Mouse (Mus musculus): ENCODE results near the gene D430042O09Rik. TPM values are rescaled to one million over a fixed set of nuclear protein-coding genes. Genes with fewer than 3 reads are reported as not detected.

The D430042O09Rik gene
- polyA plus RNA-seq, 1 experiment from 2014 or later = 3.4 TPM

DNA sequence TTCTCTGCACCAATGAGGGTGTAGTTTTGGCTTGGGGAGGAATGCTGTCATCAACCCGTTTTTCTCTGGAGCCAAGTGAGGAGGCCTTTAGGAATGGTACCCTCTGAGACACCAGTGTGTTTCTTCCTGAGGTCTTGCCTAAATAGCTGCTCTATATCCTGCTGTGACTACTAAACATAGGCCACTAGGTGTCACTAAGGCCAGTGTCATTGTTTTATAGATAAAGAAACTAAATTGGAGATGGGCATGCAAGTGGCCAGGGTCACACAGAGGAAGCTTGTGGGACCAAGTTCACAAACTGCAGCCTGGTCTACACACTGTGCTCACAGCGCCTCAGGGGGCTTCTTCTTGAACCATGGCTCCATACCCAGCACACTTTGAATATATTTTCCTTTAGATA is 112.5 kb downstream of the D430042O09Rik start:
- no peaks in the 10 kb centered on the region for H3K36me3 ChIP-seq
- H3K9me3 ChIP-seq (replicated peaks) = no peaks in the 10 kb centered on the region
- H3K4me1 ChIP-seq = no peaks in the 10 kb centered on the region
- no peak overlapping the region for H3K27ac ChIP-seq
- ATAC-seq = no peak
- 54% methylated on average over 2 of the region's 2 CpGs for WGBS (ENCODE audit: insufficient replicate concordance)
- H3K4me3 ChIP-seq = no peak overlapping the region
- H3K4me2 ChIP-seq = no peak overlapping the region
- H3K9ac ChIP-seq = no peak overlapping the region
- H3K27me3 ChIP-seq (replicated peaks) = no peaks in the 10 kb centered on the region

DNA sequence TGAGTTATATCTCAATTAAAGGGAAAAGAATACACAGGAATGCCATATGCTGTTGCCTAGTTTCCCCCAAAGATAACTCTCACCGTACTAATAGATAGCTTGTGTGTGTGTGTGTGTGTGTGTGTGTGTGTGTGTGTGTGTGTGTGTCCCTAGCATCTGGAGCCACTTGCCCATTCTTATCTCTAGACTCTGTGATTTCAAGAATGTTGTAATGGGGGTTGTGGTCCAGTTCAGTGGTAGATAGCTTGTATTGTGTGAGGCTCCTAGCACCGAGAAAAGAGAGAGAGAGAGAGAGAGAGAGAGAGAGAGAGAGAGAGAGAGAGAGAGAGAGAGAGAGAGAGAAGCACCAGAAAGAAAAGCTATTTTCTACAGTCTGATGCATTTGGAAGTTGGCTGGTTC is 118.7 kb downstream of the D430042O09Rik start:
- H3K4me1 ChIP-seq = peaks cover 8% of the 10 kb centered on the region
- WGBS (ENCODE audit: insufficient replicate concordance) = 24% methylated on average over 2 of the region's 2 CpGs
- ATAC-seq = no peak
- no peak overlapping the region for H3K9ac ChIP-seq
- H3K4me2 ChIP-seq = no peak overlapping the region
- H3K36me3 ChIP-seq = 0 out of 2 replicates have a peak, but pooled peaks cover 3% of the 10 kb centered on the region
- no peak overlapping the region for H3K27ac ChIP-seq
- no peaks in the 10 kb centered on the region for H3K27me3 ChIP-seq (replicated peaks)
- no peak overlapping the region for H3K4me3 ChIP-seq
- no peaks in the 10 kb centered on the region for H3K9me3 ChIP-seq (replicated peaks)

DNA sequence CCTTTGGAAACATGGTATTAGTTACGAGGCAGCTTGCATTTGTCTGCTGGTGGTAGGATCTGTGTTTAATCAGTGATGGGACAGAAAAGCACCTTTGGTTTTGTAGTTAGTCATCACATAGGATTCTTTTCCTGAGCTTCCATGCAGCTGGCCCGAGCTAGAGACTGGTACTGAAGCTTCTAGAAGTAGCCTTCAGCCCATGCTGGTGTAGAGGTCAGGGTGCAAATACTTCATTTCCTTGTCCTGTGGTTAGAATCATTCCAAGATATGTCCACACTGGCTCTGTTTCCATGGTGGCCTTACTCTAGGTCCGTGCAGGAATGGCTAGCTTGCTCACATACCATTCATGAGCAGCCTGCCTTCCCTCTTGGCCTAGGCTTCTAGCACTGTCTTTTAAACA is 119.2 kb downstream of the D430042O09Rik start:
- Histone ChIP-seq H3K9me3 (replicated peaks) (no peaks in the 10 kb centered on the region), H3K4me3 (no peak overlapping the region), H3K4me1 (peaks cover 8% of the 10 kb centered on the region), H3K4me2 (no peak overlapping the region), H3K36me3 (0 out of 2 replicates have a peak, but pooled peaks cover 3% of the 10 kb centered on the region), H3K9ac (no peak overlapping the region), H3K27ac (no peak overlapping the region), H3K27me3 (replicated peaks) (no peaks in the 10 kb centered on the region)
- ATAC-seq = no peak
- 66% methylated on average over 3 of the region's 3 CpGs for WGBS (ENCODE audit: insufficient replicate concordance)

- Histone ChIP-seq H3K36me3 (0 out of 2 replicates have a peak, but pooled peaks cover 3% of the 10 kb centered on the region), H3K27ac (no peak overlapping the region)
- no peak for ATAC-seq
Measured at GRCm38 (mm10) chr7:125827420-125827819, 119.7 kb downstream of the D430042O09Rik start.

DNA sequence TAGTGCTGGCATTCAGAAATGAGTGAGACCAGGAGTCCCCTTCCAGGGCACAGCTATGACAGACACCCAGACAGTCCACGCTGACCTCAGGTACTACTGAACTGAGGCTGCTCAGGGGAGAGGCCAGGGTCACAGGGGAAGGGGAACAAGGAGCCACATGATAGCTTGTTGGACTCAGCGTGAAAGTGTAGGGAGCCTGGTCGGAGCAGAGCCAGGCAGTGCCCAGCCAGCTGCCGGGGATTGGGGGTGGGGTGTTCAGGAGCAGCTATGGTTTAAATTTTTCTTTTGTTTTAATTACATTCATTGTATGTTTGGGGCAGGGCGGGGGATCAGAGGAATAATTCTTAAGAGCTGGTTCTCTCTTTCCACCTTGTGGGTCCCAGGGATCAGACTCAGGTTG is 120.9 kb downstream of the D430042O09Rik start:
- 64% methylated on average over 5 of the region's 5 CpGs for WGBS (ENCODE audit: insufficient replicate concordance)
- H3K27ac ChIP-seq = no peak overlapping the region
- no peak overlapping the region for H3K9ac ChIP-seq
- no peak for ATAC-seq
- no peak overlapping the region for H3K4me2 ChIP-seq
- H3K36me3 ChIP-seq = 0 out of 2 replicates have a peak, but pooled peaks cover 3% of the 10 kb centered on the region
- peaks cover 8% of the 10 kb centered on the region for H3K4me1 ChIP-seq
- H3K27me3 ChIP-seq (replicated peaks) = no peaks in the 10 kb centered on the region
- H3K4me3 ChIP-seq = no peak overlapping the region
- no peaks in the 10 kb centered on the region for H3K9me3 ChIP-seq (replicated peaks)

More at GRCm38 (mm10) chr7:125827420-125827819, 119.7 kb downstream of the D430042O09Rik start:
- Histone ChIP-seq H3K9ac (no peak overlapping the region), H3K4me2 (no peak overlapping the region), H3K27me3 (replicated peaks) (no peaks in the 10 kb centered on the region), H3K9me3 (replicated peaks) (no peaks in the 10 kb centered on the region), H3K4me3 (no peak overlapping the region), H3K4me1 (peaks cover 8% of the 10 kb centered on the region)
- 51% methylated on average over 9 of the region's 9 CpGs for WGBS (ENCODE audit: insufficient replicate concordance)

GRCm38 (mm10) chr7:125829121-125829666 is 121.5 kb downstream of the D430042O09Rik start:
- WGBS (ENCODE audit: insufficient replicate concordance) = 43% methylated on average over 3 of the region's 3 CpGs
- peaks cover 8% of the 10 kb centered on the region for H3K4me1 ChIP-seq
- no peaks in the 10 kb centered on the region for H3K27me3 ChIP-seq (replicated peaks)
- ATAC-seq = no peak
- no peak overlapping the region for H3K4me3 ChIP-seq
- H3K36me3 ChIP-seq = 0 out of 2 replicates have a peak, but pooled peaks cover 3% of the 10 kb centered on the region
- no peak overlapping the region for H3K4me2 ChIP-seq
- H3K9me3 ChIP-seq (replicated peaks) = no peaks in the 10 kb centered on the region
- H3K27ac ChIP-seq = no peak overlapping the region
- H3K9ac ChIP-seq = no peak overlapping the region

DNA sequence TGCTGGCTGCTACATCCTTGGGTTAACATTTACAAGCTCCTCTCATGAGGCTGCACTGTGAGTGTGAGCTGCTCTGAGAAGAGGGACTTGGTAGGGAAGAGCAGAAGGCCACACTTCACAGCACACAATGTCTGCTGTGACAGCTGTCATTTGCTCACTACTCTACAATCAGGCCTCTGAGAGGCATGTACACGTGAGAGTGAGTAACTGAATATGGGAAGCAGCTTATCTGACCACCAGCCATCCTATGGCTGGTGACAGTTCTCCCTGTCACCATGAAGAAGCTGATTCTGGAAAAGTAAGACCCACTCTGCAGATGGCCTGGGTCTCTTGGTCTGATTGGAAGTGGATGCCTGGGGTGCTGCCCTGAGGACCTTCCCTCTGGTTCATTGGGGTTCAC is 125.1 kb downstream of the D430042O09Rik start:
- no peak for ATAC-seq
- no peaks in the 10 kb centered on the region for H3K27me3 ChIP-seq (replicated peaks)
- H3K4me3 ChIP-seq = no peak overlapping the region
- no peak overlapping the region for H3K27ac ChIP-seq
- WGBS (ENCODE audit: insufficient replicate concordance) = 26% methylated on average over 1 of the region's 1 CpGs
- H3K4me2 ChIP-seq = no peak overlapping the region
- H3K36me3 ChIP-seq = 0 out of 2 replicates have a peak, but pooled peaks cover 3% of the 10 kb centered on the region
- no peaks in the 10 kb centered on the region for H3K9me3 ChIP-seq (replicated peaks)
- H3K4me1 ChIP-seq = peaks cover 8% of the 10 kb centered on the region
- H3K9ac ChIP-seq = no peak overlapping the region

- Histone ChIP-seq H3K4me1 (peaks cover 8% of the 10 kb centered on the region), H3K36me3 (0 out of 2 replicates have a peak, but pooled peaks cover 3% of the 10 kb centered on the region), H3K9me3 (replicated peaks) (no peaks in the 10 kb centered on the region), H3K4me2 (no peak overlapping the region), H3K4me3 (no peak overlapping the region), H3K27ac (no peak overlapping the region), H3K27me3 (replicated peaks) (no peaks in the 10 kb centered on the region), H3K9ac (no peak overlapping the region)
- 68% methylated on average over 2 of the region's 2 CpGs for WGBS (ENCODE audit: insufficient replicate concordance)
- ATAC-seq = no peak
Measured at GRCm38 (mm10) chr7:125833471-125833870, 125.8 kb downstream of the D430042O09Rik start.

- no peaks in the 10 kb centered on the region for H3K9me3 ChIP-seq (replicated peaks)
- H3K27ac ChIP-seq = no peak overlapping the region
- H3K4me1 ChIP-seq = no peaks in the 10 kb centered on the region
- 0 out of 2 replicates have a peak, but pooled peaks cover 3% of the 10 kb centered on the region for H3K36me3 ChIP-seq
- no peak for ATAC-seq
- H3K9ac ChIP-seq = no peak overlapping the region
- no peak overlapping the region for H3K4me3 ChIP-seq
- 69% methylated on average over 5 of the region's 5 CpGs for WGBS (ENCODE audit: insufficient replicate concordance)
- H3K4me2 ChIP-seq = no peak overlapping the region
- no peaks in the 10 kb centered on the region for H3K27me3 ChIP-seq (replicated peaks)
Measured at GRCm38 (mm10) chr7:125838078-125838742, 130.5 kb downstream of the D430042O09Rik start.

DNA sequence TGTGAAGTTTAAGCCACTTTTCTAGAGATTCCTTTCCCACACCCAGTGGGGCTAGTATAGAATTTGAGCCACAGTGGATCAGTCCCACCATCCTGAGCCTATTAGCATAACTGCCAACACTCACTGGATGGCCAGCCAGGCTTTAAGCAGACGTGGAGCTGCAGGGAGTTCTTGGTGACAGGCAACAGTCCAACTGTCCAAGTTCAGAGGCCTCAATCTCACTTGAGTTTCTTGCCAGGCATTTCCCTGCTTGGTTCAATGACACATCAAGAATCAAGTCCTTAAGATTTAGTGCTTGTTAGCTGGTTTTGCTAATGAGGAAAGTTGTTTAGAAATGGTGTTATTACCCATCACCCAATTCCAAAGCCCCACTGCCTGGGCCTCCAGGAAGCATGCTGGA is 137.9 kb downstream of the D430042O09Rik start:
- WGBS (ENCODE audit: insufficient replicate concordance) = 43% methylated on average over 1 of the region's 1 CpGs
- no peaks in the 10 kb centered on the region for H3K9me3 ChIP-seq (replicated peaks)
- no peaks in the 10 kb centered on the region for H3K4me1 ChIP-seq
- H3K9ac ChIP-seq = no peak overlapping the region
- no peak overlapping the region for H3K4me3 ChIP-seq
- ATAC-seq = no peak
- 0 out of 2 replicates have a peak, but pooled peaks cover 4% of the 10 kb centered on the region for H3K36me3 ChIP-seq
- no peak overlapping the region for H3K4me2 ChIP-seq
- H3K27me3 ChIP-seq (replicated peaks) = 0 out of 2 replicates have a peak, but pooled peaks cover 3% of the 10 kb centered on the region
- no peak overlapping the region for H3K27ac ChIP-seq

- Histone ChIP-seq H3K4me3 (no peak overlapping the region), H3K36me3 (0 out of 2 replicates have a peak, but pooled peaks cover 4% of the 10 kb centered on the region), H3K4me1 (no peaks in the 10 kb centered on the region), H3K9me3 (replicated peaks) (no peaks in the 10 kb centered on the region), H3K27ac (no peak overlapping the region), H3K4me2 (no peak overlapping the region), H3K9ac (no peak overlapping the region), H3K27me3 (replicated peaks) (0 out of 2 replicates have a peak, but pooled peaks cover 3% of the 10 kb centered on the region)
- WGBS (ENCODE audit: insufficient replicate concordance) = 62% methylated on average over 8 of the region's 8 CpGs
- no peak for ATAC-seq
Measured at GRCm38 (mm10) chr7:125846866-125847527, 139.3 kb downstream of the D430042O09Rik start.

DNA sequence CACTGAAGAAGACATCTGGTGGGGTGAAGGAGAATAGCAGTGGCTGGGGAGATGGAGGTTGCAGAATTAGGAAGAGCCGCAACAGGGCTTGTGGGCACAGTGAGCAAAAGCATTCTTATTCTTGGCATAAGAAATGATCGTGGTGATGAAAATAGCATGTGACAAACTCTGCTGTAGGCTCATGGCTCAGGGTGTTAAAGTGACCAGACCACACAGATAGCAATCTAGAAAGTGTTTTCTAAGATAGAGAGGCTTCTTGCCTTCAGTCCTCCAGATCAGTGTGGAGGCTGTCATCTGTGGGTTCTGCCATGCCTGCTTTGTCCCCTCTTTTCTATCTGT is 139.8 kb downstream of the D430042O09Rik start:
- Histone ChIP-seq H3K27me3 (replicated peaks) (0 out of 2 replicates have a peak, but pooled peaks cover 3% of the 10 kb centered on the region), H3K4me1 (no peaks in the 10 kb centered on the region), H3K36me3 (0 out of 2 replicates have a peak, but pooled peaks cover 4% of the 10 kb centered on the region), H3K4me3 (no peak overlapping the region), H3K4me2 (no peak overlapping the region), H3K9ac (no peak overlapping the region), H3K9me3 (replicated peaks) (no peaks in the 10 kb centered on the region), H3K27ac (no peak overlapping the region)
- ATAC-seq = no peak
- 80% methylated on average over 2 of the region's 2 CpGs for WGBS (ENCODE audit: insufficient replicate concordance)
